Mouse (Mus musculus): ENCODE results near the gene Cbfa2t2. TPM values are rescaled to one million over a fixed set of nuclear protein-coding genes. Genes with fewer than 3 reads are reported as not detected.

The Cbfa2t2 gene
- polyA plus RNA-seq, 1 experiment from 2014 or later: 7.8 TPM

DNA sequence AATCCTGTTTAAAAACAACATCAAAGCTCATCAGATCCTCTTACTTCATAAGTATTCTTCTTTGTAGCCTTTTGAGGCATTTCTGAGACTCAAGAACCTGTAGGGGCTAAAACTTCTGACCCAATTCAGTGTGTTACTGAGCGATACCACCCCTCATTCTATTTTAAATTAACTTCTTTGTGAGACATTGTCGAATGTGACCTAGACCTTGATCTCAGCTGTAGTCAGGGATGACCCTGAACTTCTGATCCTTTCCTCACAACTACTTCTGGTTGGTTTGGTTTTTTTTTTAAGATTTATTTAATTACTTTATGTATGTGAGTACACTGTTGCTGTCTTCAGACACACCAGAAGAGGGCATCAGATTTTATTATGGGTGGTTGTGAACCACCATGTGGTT, 12.7 kb upstream of the Cbfa2t2 start:
- ATAC-seq: no peak
- H3K9me3 ChIP-seq (ENCODE audit: control insufficient read depth): no peaks in the 10 kb centered on the region
- 85% methylated on average over 2 of the region's 2 CpGs for WGBS
- H3K27ac ChIP-seq (ENCODE audit: low read depth, low read length): no peak overlapping the region
- no peak overlapping the region for H3K4me2 ChIP-seq (replicated peaks; ENCODE audit: low read depth)
- H3K4me1 ChIP-seq (replicated peaks; ENCODE audit: control insufficient read depth, insufficient read depth, low read length): no peaks in the 10 kb centered on the region; the same call in 1 of the 2 replicates
- no peak overlapping the region for H3K4me3 ChIP-seq (ENCODE audit: low read depth, low read length)
- H3K27me3 ChIP-seq (replicated peaks; ENCODE audit: control insufficient read depth, insufficient read depth, low read length): no peaks in the 10 kb centered on the region
- no peaks in the 10 kb centered on the region for H3K36me3 ChIP-seq (ENCODE audit: control insufficient read depth, insufficient read depth)
- no peak for TF ChIP-seq CTCF (IDR thresholded peaks at IDR 0.05; ENCODE audit: low read depth)
- H3K9ac ChIP-seq (ENCODE audit: low read depth, low read length): no peak overlapping the region

DNA sequence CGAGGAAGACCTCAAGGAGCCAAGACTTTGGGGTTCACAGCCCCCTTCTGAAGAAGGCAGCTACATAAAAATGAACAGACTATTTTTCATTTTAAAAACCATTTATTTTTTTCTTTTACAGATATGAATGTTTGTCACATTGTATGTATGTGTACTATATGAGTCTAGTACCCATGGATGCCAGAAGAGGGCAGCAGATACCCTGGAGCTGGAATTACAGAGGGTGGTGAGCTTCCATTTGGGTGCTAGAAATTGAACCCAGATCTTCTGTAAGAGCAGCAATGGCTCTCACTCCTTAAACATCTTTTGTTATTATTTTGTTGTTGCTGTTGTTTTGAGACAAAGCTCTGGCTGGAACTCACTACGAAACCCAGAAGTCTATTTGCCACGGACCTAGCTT, 10.8 kb upstream of the Cbfa2t2 start:
- WGBS: 94% methylated on average over 3 of the region's 3 CpGs
- Histone ChIP-seq H3K9ac (ENCODE audit: low read depth, low read length) (no peak overlapping the region), H3K4me3 (ENCODE audit: low read depth, low read length) (no peak overlapping the region), H3K27ac (ENCODE audit: low read depth, low read length) (no peak overlapping the region), H3K27me3 (replicated peaks; ENCODE audit: control insufficient read depth, insufficient read depth, low read length) (no peaks in the 10 kb centered on the region), H3K36me3 (ENCODE audit: control insufficient read depth, insufficient read depth) (no peaks in the 10 kb centered on the region), H3K4me1 (replicated peaks; ENCODE audit: control insufficient read depth, insufficient read depth, low read length) (no peaks in the 10 kb centered on the region; the same call in 1 of the 2 replicates), H3K9me3 (ENCODE audit: control insufficient read depth) (no peaks in the 10 kb centered on the region), H3K4me2 (replicated peaks; ENCODE audit: low read depth) (no peak overlapping the region)
- no peak for ATAC-seq
- TF ChIP-seq CTCF (IDR thresholded peaks at IDR 0.05; ENCODE audit: low read depth): peak; percentile 44; the same call in 1 of the 2 replicates

DNA sequence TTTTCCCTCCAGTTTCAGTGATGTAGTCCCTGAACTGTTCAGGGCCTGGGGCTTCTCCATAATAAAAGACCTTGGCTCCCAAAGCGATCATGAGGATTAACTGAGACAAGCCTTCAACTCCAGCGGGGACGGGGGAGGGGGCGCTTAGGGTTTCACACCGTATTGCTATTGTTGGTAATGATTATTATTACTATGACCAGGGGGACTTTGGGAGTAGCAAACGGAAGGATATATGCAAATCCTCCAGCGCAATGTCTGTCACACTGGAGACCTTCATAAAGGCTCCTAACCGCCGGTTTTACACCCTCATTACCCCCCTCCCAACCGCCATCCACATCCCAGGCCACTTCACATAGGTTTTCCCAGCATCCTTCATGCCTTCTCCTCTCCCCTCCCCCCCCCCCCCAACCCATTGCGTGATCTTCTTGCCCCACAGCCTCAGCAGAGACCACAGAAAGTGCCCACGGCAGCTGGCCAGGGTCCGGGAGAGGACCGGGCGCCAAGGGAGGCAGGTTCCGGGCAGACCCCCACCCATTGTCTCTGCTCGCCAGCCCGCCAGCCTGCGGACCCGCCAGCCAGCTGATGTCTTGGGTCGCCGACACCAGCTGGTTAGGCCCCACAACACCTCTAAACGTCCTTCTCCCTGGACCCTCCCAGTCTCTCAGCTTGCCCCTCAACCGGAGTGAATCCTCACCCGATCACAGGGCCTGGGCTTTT, 9.9 kb upstream of the Cbfa2t2 start:
- no peaks in the 10 kb centered on the region for H3K9me3 ChIP-seq (ENCODE audit: control insufficient read depth)
- peak overlapping the region; percentile 58 for H3K4me2 ChIP-seq (replicated peaks; ENCODE audit: low read depth)
- no peak for TF ChIP-seq CTCF (IDR thresholded peaks at IDR 0.05; ENCODE audit: low read depth)
- 25% methylated on average over 24 of the region's 25 CpGs for WGBS
- H3K27me3 ChIP-seq (replicated peaks; ENCODE audit: control insufficient read depth, insufficient read depth, low read length): no peaks in the 10 kb centered on the region
- peak overlapping the region; percentile 20 for H3K4me3 ChIP-seq (ENCODE audit: low read depth, low read length)
- H3K9ac ChIP-seq (ENCODE audit: low read depth, low read length): peak overlapping the region; percentile 37; the same call in 1 of the 2 replicates
- H3K36me3 ChIP-seq (ENCODE audit: control insufficient read depth, insufficient read depth): no peaks in the 10 kb centered on the region
- H3K4me1 ChIP-seq (replicated peaks; ENCODE audit: control insufficient read depth, insufficient read depth, low read length): no peaks in the 10 kb centered on the region; the same call in 1 of the 2 replicates
- H3K27ac ChIP-seq (ENCODE audit: low read depth, low read length): no peak overlapping the region; the same call in 1 of the 2 replicates
- no peak for ATAC-seq

DNA sequence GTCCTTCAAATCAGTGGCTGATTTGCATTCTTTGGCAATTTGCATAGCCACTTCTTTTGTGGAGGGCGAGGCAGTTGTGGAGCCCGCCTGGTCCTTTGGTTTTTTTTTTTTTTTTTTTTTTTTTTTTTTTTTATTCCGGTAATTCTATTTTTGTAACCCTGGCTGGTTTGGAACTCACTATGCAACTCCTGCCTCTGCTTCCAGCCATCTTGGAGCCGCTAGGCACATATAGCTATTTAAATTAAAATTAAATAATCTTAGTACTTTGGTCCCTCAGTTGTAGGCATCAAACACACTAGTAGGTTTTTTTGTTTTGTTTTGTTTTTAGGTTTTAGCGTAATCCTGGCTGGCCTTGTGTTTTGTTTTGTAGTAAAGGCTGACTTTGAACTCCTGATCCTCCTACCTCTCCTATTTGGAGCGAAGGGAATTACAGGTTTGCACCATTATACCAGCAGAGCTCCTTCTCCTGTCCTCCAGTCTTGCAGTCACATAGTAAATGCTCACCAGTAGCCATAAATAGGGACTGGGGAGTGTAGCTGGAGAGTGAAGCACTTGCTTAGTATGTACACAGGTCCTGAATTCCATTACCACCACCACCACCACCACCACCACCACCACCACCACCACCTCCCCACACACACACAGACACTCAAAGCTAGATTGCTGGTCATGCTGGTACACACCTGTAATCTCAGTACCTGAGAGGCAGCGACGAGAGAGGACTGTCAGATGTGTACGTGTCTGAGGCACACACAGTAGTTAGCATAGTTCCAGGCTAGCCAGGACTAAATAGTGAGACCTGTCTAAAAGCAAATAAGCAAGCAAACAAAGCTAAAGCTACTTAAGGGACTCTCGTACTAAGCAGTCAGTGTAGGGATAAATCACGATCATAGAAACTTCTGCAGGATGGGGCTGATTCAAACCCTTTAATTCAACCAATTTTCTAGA, 9.1 kb upstream of the Cbfa2t2 start:
- Histone ChIP-seq H3K4me2 (replicated peaks; ENCODE audit: low read depth) (peak overlapping the region; percentile 58), H3K27ac (ENCODE audit: low read depth, low read length) (no peak overlapping the region; the same call in 1 of the 2 replicates), H3K4me3 (ENCODE audit: low read depth, low read length) (peak overlapping the region; percentile 20), H3K36me3 (ENCODE audit: control insufficient read depth, insufficient read depth) (no peaks in the 10 kb centered on the region), H3K9me3 (ENCODE audit: control insufficient read depth) (no peaks in the 10 kb centered on the region), H3K9ac (ENCODE audit: low read depth, low read length) (peak overlapping the region; percentile 37; the same call in 1 of the 2 replicates), H3K27me3 (replicated peaks; ENCODE audit: control insufficient read depth, insufficient read depth, low read length) (no peaks in the 10 kb centered on the region), H3K4me1 (replicated peaks; ENCODE audit: control insufficient read depth, insufficient read depth, low read length) (no peaks in the 10 kb centered on the region; the same call in 1 of the 2 replicates)
- no peak for TF ChIP-seq CTCF (IDR thresholded peaks at IDR 0.05; ENCODE audit: low read depth)
- peak; percentile 18; the same call in 1 of the 2 replicates for ATAC-seq
- WGBS: 59% methylated on average over 11 of the region's 11 CpGs

DNA sequence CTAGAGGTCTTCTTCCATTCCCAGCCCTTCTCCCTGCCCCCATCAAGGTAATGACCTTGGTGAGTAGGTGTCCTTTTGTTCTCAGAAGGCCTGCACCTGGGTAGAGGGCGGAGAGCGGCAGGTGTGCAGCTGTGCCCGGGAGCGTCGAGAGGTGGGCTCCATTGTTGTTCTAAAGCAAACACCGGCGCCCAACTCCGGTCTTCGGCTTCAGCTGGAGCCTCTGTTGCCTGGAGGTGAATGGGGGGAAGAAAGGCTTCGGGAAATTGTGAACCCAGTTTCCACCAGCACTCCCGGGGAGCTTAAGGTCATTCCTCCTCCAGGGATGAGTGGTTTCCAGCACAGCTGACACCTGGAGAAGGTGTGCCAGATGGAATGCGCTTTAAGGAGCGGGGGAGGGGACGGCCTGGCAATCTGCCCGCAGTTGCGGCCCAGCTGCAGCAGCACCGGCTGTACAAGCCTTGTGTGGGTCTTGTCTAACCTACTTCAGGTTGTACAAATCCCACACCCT, 8.4 kb upstream of the Cbfa2t2 start:
- no peaks in the 10 kb centered on the region; the same call in 1 of the 2 replicates for H3K4me1 ChIP-seq (replicated peaks; ENCODE audit: control insufficient read depth, insufficient read depth, low read length)
- no peak overlapping the region for H3K27ac ChIP-seq (ENCODE audit: low read depth, low read length)
- no peaks in the 10 kb centered on the region for H3K36me3 ChIP-seq (ENCODE audit: control insufficient read depth, insufficient read depth)
- TF ChIP-seq CTCF (IDR thresholded peaks at IDR 0.05; ENCODE audit: low read depth): no peak
- H3K4me2 ChIP-seq (replicated peaks; ENCODE audit: low read depth): peak overlapping the region; percentile 54
- peak; percentile 87 for ATAC-seq
- no peaks in the 10 kb centered on the region for H3K9me3 ChIP-seq (ENCODE audit: control insufficient read depth)
- no peaks in the 10 kb centered on the region for H3K27me3 ChIP-seq (replicated peaks; ENCODE audit: control insufficient read depth, insufficient read depth, low read length)
- 0 out of 2 replicates have a peak overlapping the region, but pooled peaks have one; percentile 12 for H3K4me3 ChIP-seq (ENCODE audit: low read depth, low read length)
- 13% methylated on average over 17 of the region's 17 CpGs for WGBS
- 0 out of 2 replicates have a peak overlapping the region, but pooled peaks have one; percentile 17 for H3K9ac ChIP-seq (ENCODE audit: low read depth, low read length)

DNA sequence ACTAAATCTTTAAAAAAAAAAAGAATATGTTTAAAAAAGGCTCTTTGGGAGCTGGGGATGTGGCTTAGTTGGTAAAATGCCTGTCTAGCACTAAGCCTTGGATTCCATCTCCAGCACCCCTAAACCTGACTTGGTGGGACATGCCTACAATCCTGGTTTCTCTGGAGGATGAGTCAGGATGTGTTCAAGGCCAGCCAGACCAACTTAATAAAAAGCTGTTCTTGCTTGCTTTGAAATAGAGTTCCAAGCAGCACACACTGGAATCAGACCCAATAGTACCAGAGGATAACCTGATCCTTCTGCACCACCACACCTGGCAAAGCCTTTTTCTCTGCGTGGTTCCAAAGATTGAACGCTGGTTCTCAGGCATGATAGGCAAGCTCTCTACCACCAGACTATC, 5.7 kb upstream of the Cbfa2t2 start:
- WGBS: 98% methylated on average over 2 of the region's 2 CpGs
- Histone ChIP-seq H3K4me3 (ENCODE audit: low read depth, low read length) (no peak overlapping the region), H3K4me2 (replicated peaks; ENCODE audit: low read depth) (no peak overlapping the region), H3K36me3 (ENCODE audit: control insufficient read depth, insufficient read depth) (no peaks in the 10 kb centered on the region), H3K4me1 (replicated peaks; ENCODE audit: control insufficient read depth, insufficient read depth, low read length) (no peaks in the 10 kb centered on the region; the same call in 1 of the 2 replicates), H3K9ac (ENCODE audit: low read depth, low read length) (no peak overlapping the region), H3K27ac (ENCODE audit: low read depth, low read length) (no peak overlapping the region), H3K9me3 (ENCODE audit: control insufficient read depth) (no peaks in the 10 kb centered on the region), H3K27me3 (replicated peaks; ENCODE audit: control insufficient read depth, insufficient read depth, low read length) (no peaks in the 10 kb centered on the region)
- no peak for TF ChIP-seq CTCF (IDR thresholded peaks at IDR 0.05; ENCODE audit: low read depth)
- ATAC-seq: no peak

Data from intestine, postnatal 0 days (tissue).